Mouse (Mus musculus): ENCODE data around the gene Ptprn2. TPM values are rescaled to one million over a fixed set of nuclear protein-coding genes. Genes with fewer than 3 reads are reported as not detected.

The Ptprn2 gene
- polyA plus RNA-seq, 1 experiment from 2014 or later = 0.08 TPM

GRCm38 (mm10) chr12:116473264-116473663 lies 12.3 kb upstream of the Ptprn2 start:
- Histone ChIP-seq H3K36me3 (ENCODE audit: control insufficient read depth, insufficient read depth, low read length) (no peaks in the 10 kb centered on the region), H3K4me2 (replicated peaks; ENCODE audit: low read depth, low read length) (no peak overlapping the region), H3K4me1 (ENCODE audit: control insufficient read depth, insufficient read depth, low read length) (no peaks in the 10 kb centered on the region), H3K27ac (ENCODE audit: low read depth, low read length) (no peak overlapping the region), H3K4me3 (ENCODE audit: low read length) (no peak overlapping the region), H3K27me3 (ENCODE audit: control insufficient read depth, insufficient read depth, low read length) (no peaks in the 10 kb centered on the region), H3K9me3 (ENCODE audit: control insufficient read depth, low read length) (no peaks in the 10 kb centered on the region), H3K9ac (ENCODE audit: low read depth, low read length) (no peak overlapping the region)
- no peak for ATAC-seq (ENCODE audit: low FRiP score, low TSS enrichment)
- WGBS = 85% methylated on average over 2 of the region's 2 CpGs

GRCm38 (mm10) chr12:116473761-116474160 lies 11.8 kb upstream of the Ptprn2 start:
- ATAC-seq (ENCODE audit: low FRiP score, low TSS enrichment) = no peak
- H3K36me3 ChIP-seq (ENCODE audit: control insufficient read depth, insufficient read depth, low read length) = no peaks in the 10 kb centered on the region
- no peak overlapping the region for H3K9ac ChIP-seq (ENCODE audit: low read depth, low read length)
- no peaks in the 10 kb centered on the region for H3K9me3 ChIP-seq (ENCODE audit: control insufficient read depth, low read length)
- H3K4me3 ChIP-seq (ENCODE audit: low read length) = no peak overlapping the region
- no peak overlapping the region for H3K4me2 ChIP-seq (replicated peaks; ENCODE audit: low read depth, low read length)
- no peaks in the 10 kb centered on the region for H3K4me1 ChIP-seq (ENCODE audit: control insufficient read depth, insufficient read depth, low read length)
- H3K27ac ChIP-seq (ENCODE audit: low read depth, low read length) = no peak overlapping the region
- no peaks in the 10 kb centered on the region for H3K27me3 ChIP-seq (ENCODE audit: control insufficient read depth, insufficient read depth, low read length)

- Histone ChIP-seq H3K9me3 (ENCODE audit: control insufficient read depth, low read length) (no peaks in the 10 kb centered on the region), H3K27me3 (ENCODE audit: control insufficient read depth, insufficient read depth, low read length) (no peaks in the 10 kb centered on the region), H3K36me3 (ENCODE audit: control insufficient read depth, insufficient read depth, low read length) (no peaks in the 10 kb centered on the region), H3K27ac (ENCODE audit: low read depth, low read length) (no peak overlapping the region), H3K4me1 (ENCODE audit: control insufficient read depth, insufficient read depth, low read length) (no peaks in the 10 kb centered on the region), H3K4me3 (ENCODE audit: low read length) (no peak overlapping the region), H3K4me2 (replicated peaks; ENCODE audit: low read depth, low read length) (no peak overlapping the region), H3K9ac (ENCODE audit: low read depth, low read length) (no peak overlapping the region)
- no peak for ATAC-seq (ENCODE audit: low FRiP score, low TSS enrichment)
- WGBS = 70% methylated on average over 3 of the region's 3 CpGs
Measured at GRCm38 (mm10) chr12:116474676-116475075, 10.8 kb upstream of the Ptprn2 start.

- Histone ChIP-seq H3K27ac (ENCODE audit: low read depth, low read length) (no peak overlapping the region), H3K4me2 (replicated peaks; ENCODE audit: low read depth, low read length) (no peak overlapping the region), H3K27me3 (ENCODE audit: control insufficient read depth, insufficient read depth, low read length) (no peaks in the 10 kb centered on the region), H3K4me1 (ENCODE audit: control insufficient read depth, insufficient read depth, low read length) (no peaks in the 10 kb centered on the region), H3K4me3 (ENCODE audit: low read length) (no peak overlapping the region), H3K36me3 (ENCODE audit: control insufficient read depth, insufficient read depth, low read length) (no peaks in the 10 kb centered on the region), H3K9me3 (ENCODE audit: control insufficient read depth, low read length) (no peaks in the 10 kb centered on the region), H3K9ac (ENCODE audit: low read depth, low read length) (no peak overlapping the region)
- ATAC-seq (ENCODE audit: low FRiP score, low TSS enrichment) = no peak
- WGBS = 60% methylated on average over 1 of the region's 1 CpGs
Measured at GRCm38 (mm10) chr12:116478771-116479170, 6.7 kb upstream of the Ptprn2 start.

- no peaks in the 10 kb centered on the region for H3K9me3 ChIP-seq (ENCODE audit: control insufficient read depth, low read length)
- H3K4me2 ChIP-seq (replicated peaks; ENCODE audit: low read depth, low read length) = no peak overlapping the region
- H3K4me3 ChIP-seq (ENCODE audit: low read length) = no peak overlapping the region
- 71% methylated on average over 1 of the region's 1 CpGs for WGBS
- no peak for ATAC-seq (ENCODE audit: low FRiP score, low TSS enrichment)
- H3K36me3 ChIP-seq (ENCODE audit: control insufficient read depth, insufficient read depth, low read length) = no peaks in the 10 kb centered on the region
- H3K27ac ChIP-seq (ENCODE audit: low read depth, low read length) = no peak overlapping the region
- H3K4me1 ChIP-seq (ENCODE audit: control insufficient read depth, insufficient read depth, low read length) = peaks cover 3% of the 10 kb centered on the region; the same call in 1 of the 2 replicates
- H3K9ac ChIP-seq (ENCODE audit: low read depth, low read length) = no peak overlapping the region
- H3K27me3 ChIP-seq (ENCODE audit: control insufficient read depth, insufficient read depth, low read length) = peaks cover 10% of the 10 kb centered on the region
Measured at GRCm38 (mm10) chr12:116481921-116482320, 3.6 kb upstream of the Ptprn2 start.

GRCm38 (mm10) chr12:116483581-116483980 lies 1.9 kb upstream of the Ptprn2 start:
- H3K27me3 ChIP-seq (ENCODE audit: control insufficient read depth, insufficient read depth, low read length) = peaks cover 10% of the 10 kb centered on the region
- no peaks in the 10 kb centered on the region for H3K9me3 ChIP-seq (ENCODE audit: control insufficient read depth, low read length)
- H3K9ac ChIP-seq (ENCODE audit: low read depth, low read length) = no peak overlapping the region
- H3K36me3 ChIP-seq (ENCODE audit: control insufficient read depth, insufficient read depth, low read length) = no peaks in the 10 kb centered on the region
- whole genome bisulfite sequencing = 52% methylated on average over 2 of the region's 2 CpGs
- no peak overlapping the region for H3K4me2 ChIP-seq (replicated peaks; ENCODE audit: low read depth, low read length)
- H3K27ac ChIP-seq (ENCODE audit: low read depth, low read length) = no peak overlapping the region
- peaks cover 3% of the 10 kb centered on the region; the same call in 1 of the 2 replicates for H3K4me1 ChIP-seq (ENCODE audit: control insufficient read depth, insufficient read depth, low read length)
- ATAC-seq (ENCODE audit: low FRiP score, low TSS enrichment) = no peak
- no peak overlapping the region for H3K4me3 ChIP-seq (ENCODE audit: low read length)

GRCm38 (mm10) chr12:116484991-116485390 lies 529 bp upstream of the Ptprn2 start:
- 72% methylated on average over 8 of the region's 8 CpGs for WGBS
- Histone ChIP-seq H3K36me3 (ENCODE audit: control insufficient read depth, insufficient read depth, low read length) (no peaks in the 10 kb centered on the region), H3K9ac (ENCODE audit: low read depth, low read length) (no peak overlapping the region), H3K4me3 (ENCODE audit: low read length) (no peak overlapping the region; the same call in 1 of the 2 replicates), H3K27ac (ENCODE audit: low read depth, low read length) (no peak overlapping the region), H3K9me3 (ENCODE audit: control insufficient read depth, low read length) (no peaks in the 10 kb centered on the region), H3K4me2 (replicated peaks; ENCODE audit: low read depth, low read length) (no peak overlapping the region; the same call in 1 of the 2 replicates), H3K27me3 (ENCODE audit: control insufficient read depth, insufficient read depth, low read length) (peaks cover 10% of the 10 kb centered on the region), H3K4me1 (ENCODE audit: control insufficient read depth, insufficient read depth, low read length) (peaks cover 3% of the 10 kb centered on the region; the same call in 1 of the 2 replicates)
- ATAC-seq (ENCODE audit: low FRiP score, low TSS enrichment) = no peak

- H3K9ac ChIP-seq (ENCODE audit: low read depth, low read length) = no peak overlapping the region
- H3K27me3 ChIP-seq (ENCODE audit: control insufficient read depth, insufficient read depth, low read length) = peaks cover 10% of the 10 kb centered on the region
- no peak overlapping the region for H3K27ac ChIP-seq (ENCODE audit: low read depth, low read length)
- no peaks in the 10 kb centered on the region for H3K9me3 ChIP-seq (ENCODE audit: control insufficient read depth, low read length)
- no peak for ATAC-seq (ENCODE audit: low FRiP score, low TSS enrichment)
- H3K4me1 ChIP-seq (ENCODE audit: control insufficient read depth, insufficient read depth, low read length) = peaks cover 3% of the 10 kb centered on the region; the same call in 1 of the 2 replicates
- no peaks in the 10 kb centered on the region for H3K36me3 ChIP-seq (ENCODE audit: control insufficient read depth, insufficient read depth, low read length)
- 5% methylated on average over 10 of the region's 10 CpGs for WGBS
- peak overlapping the region; percentile 48 for H3K4me3 ChIP-seq (ENCODE audit: low read length)
- peak overlapping the region; percentile 98 for H3K4me2 ChIP-seq (replicated peaks; ENCODE audit: low read depth, low read length)
Measured at GRCm38 (mm10) chr12:116486404-116486730, 847 bp downstream of the Ptprn2 start.

- H3K9me3 ChIP-seq (ENCODE audit: control insufficient read depth, low read length) = no peaks in the 10 kb centered on the region
- no peak for ATAC-seq (ENCODE audit: low FRiP score, low TSS enrichment)
- no peak overlapping the region for H3K4me3 ChIP-seq (ENCODE audit: low read length)
- H3K4me1 ChIP-seq (ENCODE audit: control insufficient read depth, insufficient read depth, low read length) = peaks cover 3% of the 10 kb centered on the region; the same call in 1 of the 2 replicates
- WGBS = 67% methylated on average over 8 of the region's 8 CpGs
- H3K27me3 ChIP-seq (ENCODE audit: control insufficient read depth, insufficient read depth, low read length) = peaks cover 10% of the 10 kb centered on the region
- no peak overlapping the region for H3K4me2 ChIP-seq (replicated peaks; ENCODE audit: low read depth, low read length)
- H3K36me3 ChIP-seq (ENCODE audit: control insufficient read depth, insufficient read depth, low read length) = no peaks in the 10 kb centered on the region
- H3K27ac ChIP-seq (ENCODE audit: low read depth, low read length) = no peak overlapping the region
- H3K9ac ChIP-seq (ENCODE audit: low read depth, low read length) = no peak overlapping the region
Measured at GRCm38 (mm10) chr12:116488836-116489235, 3.3 kb downstream of the Ptprn2 start.
